In the genomic region with DNA sequence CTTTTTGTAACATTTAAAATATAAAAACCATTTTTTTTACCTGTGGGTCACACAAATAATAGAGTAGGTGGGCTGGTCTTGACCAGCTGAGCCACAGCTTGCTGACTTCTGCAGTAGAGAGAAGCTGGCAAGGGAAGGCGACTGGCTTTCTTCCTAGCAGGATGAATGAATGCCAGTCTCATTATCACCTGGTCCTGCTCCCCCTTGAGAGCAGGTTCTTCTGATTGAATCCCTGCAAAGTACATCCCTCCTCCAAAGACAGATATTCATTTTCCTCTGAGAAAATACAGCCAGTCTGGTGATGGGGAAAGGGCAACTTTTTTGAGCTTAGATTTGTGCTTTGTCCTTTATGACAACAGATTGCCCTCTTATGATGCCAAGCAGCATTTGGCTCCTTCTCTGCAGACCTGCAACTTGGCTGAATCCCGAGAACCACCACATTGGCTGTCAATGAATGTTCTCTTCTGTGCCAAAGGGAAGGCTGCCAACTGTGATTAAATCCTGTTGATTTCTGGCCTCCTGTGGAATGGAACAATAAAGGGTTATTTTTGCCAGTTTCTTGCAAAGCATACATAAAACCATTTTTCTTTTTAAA, we compare ENCODE assay signal across 8 mouse cellular contexts.
A peak's percentile ranks its signal among the peaks of the same experiment; 100 is the strongest.
DNase-seq lines count a peak whose midpoint lies in the region; ATAC-seq lines count a peak whose summit lies in the region.

No protein-coding gene starts in this region.

- DNase-seq in hindbrain, embryonic 10.5 days (ENCODE audit: low spot score), result no peak
- DNase-seq in cerebellum, adult 18-20 months, result peak; percentile 92 to 93
- peak; percentile 15 to 58 for DNase-seq in left cerebral cortex, postnatal 14 days (ENCODE audit: low spot score in 2 of 2)
- no peak for DNase-seq in lung, postnatal 36 days
- no peak for DNase-seq in liver, embryonic 11.5 days (ENCODE audit: low spot score)

- H3K4me1 ChIP-seq in hindbrain, embryonic 13.5 days (replicated peaks), result no peaks in the 10 kb centered on the region
- no peaks in the 10 kb centered on the region for H3K4me1 ChIP-seq in hindbrain, embryonic 10.5 days (replicated peaks)
- H3K4me1 ChIP-seq in hindbrain, embryonic 16.5 days (ENCODE audit: control insufficient read depth, insufficient read depth, low read depth, low read length), result no peaks in the 10 kb centered on the region
- H3K4me1 ChIP-seq in liver, embryonic 11.5 days (replicated peaks; ENCODE audit: control insufficient read depth, insufficient read depth, low read length), result no peaks in the 10 kb centered on the region

- no peaks in the 10 kb centered on the region for H3K27me3 ChIP-seq in hindbrain, embryonic 13.5 days
- no peaks in the 10 kb centered on the region for H3K27me3 ChIP-seq in hindbrain, embryonic 10.5 days (ENCODE audit: insufficient read depth, poor library complexity, severe bottlenecking)
- H3K27me3 ChIP-seq in hindbrain, embryonic 16.5 days (replicated peaks; ENCODE audit: control insufficient read depth, insufficient read depth, low read length), result no peaks in the 10 kb centered on the region
- H3K27me3 ChIP-seq in liver, embryonic 11.5 days (replicated peaks; ENCODE audit: control insufficient read depth, insufficient read depth, low read length), result no peaks in the 10 kb centered on the region

- H3K4me3 ChIP-seq in hindbrain, embryonic 13.5 days, result no peak overlapping the region
- no peak overlapping the region for H3K4me3 ChIP-seq in hindbrain, embryonic 10.5 days
- no peak overlapping the region for H3K4me3 ChIP-seq in hindbrain, embryonic 16.5 days (ENCODE audit: low read length)
- H3K4me3 ChIP-seq in liver, embryonic 11.5 days (ENCODE audit: low read depth, low read length), result no peak overlapping the region

- H3K4me2 ChIP-seq in hindbrain, embryonic 13.5 days, result no peak overlapping the region
- no peak overlapping the region for H3K4me2 ChIP-seq in hindbrain, embryonic 16.5 days (ENCODE audit: low read length)
- no peak overlapping the region for H3K4me2 ChIP-seq in liver, embryonic 11.5 days

- H3K9me3 ChIP-seq in hindbrain, embryonic 13.5 days, result no peaks in the 10 kb centered on the region
- no peaks in the 10 kb centered on the region for H3K9me3 ChIP-seq in hindbrain, embryonic 10.5 days
- H3K9me3 ChIP-seq in hindbrain, embryonic 16.5 days (ENCODE audit: control insufficient read depth, low read length), result no peaks in the 10 kb centered on the region
- H3K9me3 ChIP-seq in liver, embryonic 11.5 days (ENCODE audit: control insufficient read depth, low read length), result no peaks in the 10 kb centered on the region

- 76% methylated on average over 2 of the region's 2 CpGs for WGBS in hindbrain, embryonic 13.5 days
- WGBS in hindbrain, embryonic 10.5 days, result 81% methylated on average over 2 of the region's 2 CpGs
- 50% methylated on average over 2 of the region's 2 CpGs for WGBS in hindbrain, embryonic 16.5 days
- WGBS in liver, embryonic 11.5 days, result 74% methylated on average over 2 of the region's 2 CpGs

- H3K27ac ChIP-seq in hindbrain, embryonic 13.5 days, result no peak overlapping the region
- H3K27ac ChIP-seq in hindbrain, embryonic 10.5 days, result no peak overlapping the region
- H3K27ac ChIP-seq in hindbrain, embryonic 16.5 days (ENCODE audit: low read depth, low read length), result no peak overlapping the region
- H3K27ac ChIP-seq in liver, embryonic 11.5 days (ENCODE audit: low read depth, low read length), result no peak overlapping the region

- no peaks in the 10 kb centered on the region for H3K36me3 ChIP-seq in hindbrain, embryonic 13.5 days
- H3K36me3 ChIP-seq in hindbrain, embryonic 10.5 days, result no peaks in the 10 kb centered on the region
- H3K36me3 ChIP-seq in hindbrain, embryonic 16.5 days (ENCODE audit: control insufficient read depth, insufficient read depth, low read length), result no peaks in the 10 kb centered on the region
- H3K36me3 ChIP-seq in liver, embryonic 11.5 days (ENCODE audit: control insufficient read depth, insufficient read depth, low read length), result no peaks in the 10 kb centered on the region

- H3K9ac ChIP-seq in hindbrain, embryonic 13.5 days, result no peak overlapping the region
- H3K9ac ChIP-seq in hindbrain, embryonic 16.5 days (ENCODE audit: low read depth, low read length), result no peak overlapping the region
- no peak overlapping the region for H3K9ac ChIP-seq in liver, embryonic 11.5 days (ENCODE audit: low read depth, low read length)

- ATAC-seq in hindbrain, embryonic 13.5 days (ENCODE audit: low FRiP score), result peak; percentile 65; the same call in 1 of the 2 replicates
- ATAC-seq in hindbrain, embryonic 16.5 days, result peak; percentile 95
- ATAC-seq in liver, embryonic 11.5 days (replicated peaks; ENCODE audit: low FRiP score), result no peak
- ATAC-seq in monocyte, adult 5-6 weeks (replicated peaks; ENCODE audit: insufficient number of reproducible peaks, low FRiP score, low TSS enrichment, poor library complexity, severe bottlenecking), result no peak

- intact Hi-C loops in left cerebral cortex, postnatal 14 days (cut with DNase I), result no loop called here

Comparison
In these comparisons a context has a peak if more than half of its experiments do, and no peak if none do; other contexts are left out.
1. ATAC-seq: peak in hindbrain, embryonic 13.5 days (single experiment) and hindbrain, embryonic 16.5 days (single experiment); none in liver, embryonic 11.5 days (single experiment) and monocyte, adult 5-6 weeks (single experiment).
2. DNase-seq: peak in cerebellum, adult 18-20 months (2 of 2) and left cerebral cortex, postnatal 14 days (2 of 2); none in hindbrain, embryonic 10.5 days (single experiment), lung, postnatal 36 days (single experiment) and liver, embryonic 11.5 days (single experiment).